Mouse (Mus musculus) NIH3T3 (cell line): ENCODE data around the gene Pbp2.
A peak's percentile ranks its signal among the peaks of the same experiment; 100 is the strongest.

Experiments
- DNase-seq: peaks from one replicate; pipeline ENCODE4 v3.0.0-alpha.2; 2012; ENCODE audit warnings: low read depth

Pbp2 gene

GRCm38 (mm10) chr6:135310305-135310704 is at the start of gene Pbp2:
Gene Pbp2 (minus strand): TSS chr6:135310405.
- DNase-seq = no peak

GRCm38 (mm10) chr6:135354953-135355352 is 44.7 kb upstream of the Pbp2 start:
- DNase-seq = no peak

- DNase-seq = no peak
Observed at GRCm38 (mm10) chr6:135352537-135352936, 42.3 kb upstream of the Pbp2 start.

GRCm38 (mm10) chr6:135351638-135352302 is 41.6 kb upstream of the Pbp2 start:
- peak; percentile 66 for DNase-seq

- DNase-seq = no peak
Observed at GRCm38 (mm10) chr6:135341076-135341378, 30.8 kb upstream of the Pbp2 start.

GRCm38 (mm10) chr6:135340355-135341075 is 30.3 kb upstream of the Pbp2 start:
- peak; percentile 33 for DNase-seq

GRCm38 (mm10) chr6:135336376-135336775 is 26.2 kb upstream of the Pbp2 start:
- DNase-seq = peak; percentile 33

- peak; percentile 90 for DNase-seq
Observed at GRCm38 (mm10) chr6:135333994-135334651, 23.9 kb upstream of the Pbp2 start.

GRCm38 (mm10) chr6:135332737-135333281 is 22.6 kb upstream of the Pbp2 start:
- peak; percentile 95 for DNase-seq

- peak; percentile 78 for DNase-seq
Observed at GRCm38 (mm10) chr6:135331916-135332315, 21.7 kb upstream of the Pbp2 start.

GRCm38 (mm10) chr6:135326847-135327246 is 16.6 kb upstream of the Pbp2 start:
- no peak for DNase-seq

GRCm38 (mm10) chr6:135324686-135325300 is 14.6 kb upstream of the Pbp2 start:
- no peak for DNase-seq

- DNase-seq = no peak
Observed at GRCm38 (mm10) chr6:135324111-135324510, 13.9 kb upstream of the Pbp2 start.

GRCm38 (mm10) chr6:135323311-135323982 is 13.2 kb upstream of the Pbp2 start:
- DNase-seq = peak; percentile 73

GRCm38 (mm10) chr6:135322749-135323148 is 12.5 kb upstream of the Pbp2 start:
- DNase-seq = peak; percentile 42

GRCm38 (mm10) chr6:135319431-135319933 is 9.3 kb upstream of the Pbp2 start:
- no peak for DNase-seq

- DNase-seq = no peak
Observed at GRCm38 (mm10) chr6:135316141-135316540, 5.9 kb upstream of the Pbp2 start.

GRCm38 (mm10) chr6:135313981-135314380 is 3.8 kb upstream of the Pbp2 start:
- DNase-seq = no peak

GRCm38 (mm10) chr6:135312038-135312437 is 1.8 kb upstream of the Pbp2 start:
- no peak for DNase-seq

- DNase-seq = peak; percentile 27
Observed at GRCm38 (mm10) chr6:135304576-135305260, 5.5 kb downstream of the Pbp2 start.
